Mouse (Mus musculus) limb, embryonic 11.5 days (tissue): ENCODE results near the gene Boc. TPM values are rescaled to one million over a fixed set of nuclear protein-coding genes. Genes with fewer than 3 reads are reported as not detected.

Experiments
- ATAC-seq: fragments of 200-750 bp; cut with Nextera tagmentation; 2 replicates; pipeline ENCODE4 v1.8.0; 2017; ENCODE audit warnings: low read depth; ENCODE audit not compliant: insufficient number of reproducible peaks, low FRiP score, low TSS enrichment
- DNase-seq: peaks from one replicate; pipeline ENCODE4 v3.0.0-alpha.2; 2015; ENCODE audit warnings: low spot score
- H3K27ac ChIP-seq: fragments of 300-500 bp; sonication (generic); replicated peaks from 2 replicates; pipeline ENCODE4 v1.5.1; 2014; ENCODE audit warnings: low read depth, mild to moderate bottlenecking, low read length
- H3K27me3 ChIP-seq: fragments of 300-500 bp; sonication (generic); 2 replicates; pipeline ENCODE4 v1.6.1; 2014; ENCODE audit warnings: mild to moderate bottlenecking, low read length, mixed read lengths; ENCODE audit not compliant: control insufficient read depth, insufficient read depth
- H3K36me3 ChIP-seq: fragments of 300-500 bp; sonication (generic); 2 replicates; pipeline ENCODE4 v1.6.1; 2014; ENCODE audit warnings: mild to moderate bottlenecking, low read length, moderate library complexity, mixed read lengths; ENCODE audit not compliant: control insufficient read depth, insufficient read depth
- H3K4me1 ChIP-seq: fragments of 300-500 bp; sonication (generic); 2 replicates; pipeline ENCODE4 v1.6.1; 2014; ENCODE audit warnings: low read length, mixed read lengths; ENCODE audit not compliant: control insufficient read depth, insufficient read depth
- H3K4me2 ChIP-seq: fragments of 300-500 bp; sonication (generic); 2 replicates; pipeline ENCODE4 v1.6.1; 2014; ENCODE audit warnings: low read depth, mild to moderate bottlenecking, moderate library complexity; ENCODE audit not compliant: severe bottlenecking
- H3K4me3 ChIP-seq: fragments of 300-500 bp; sonication (generic); 2 replicates; pipeline ENCODE4 v1.5.1; 2014; ENCODE audit warnings: low read depth, low read length
- H3K9ac ChIP-seq: fragments of 300-500 bp; sonication (generic); 2 replicates; pipeline ENCODE4 v1.6.1; 2014; ENCODE audit warnings: mild to moderate bottlenecking, low read length
- H3K9me3 ChIP-seq: fragments of 300-500 bp; sonication (generic); 2 replicates; pipeline ENCODE4 v1.6.1; 2016; ENCODE audit warnings: low read length; ENCODE audit not compliant: control insufficient read depth
- WGBS: fragments of 180-500 bp; shearing (Covaris S2); extraction: QIAGEN DNeasy Blood & Tissue Kit; methylation state at CpG from one replicate; pipeline ENCODE4 v1.1.7; 2014; 5-methylcytosine and 5-hydroxymethylcytosine counted together
- polyA plus RNA-seq: library from polyadenylated mRNA; unstranded; fragments of >200 nt; fragmentation: Nextera tagmentation; extraction: Ambion mirVana; gene quantifications from 2 replicates; pipeline ENCODE4 v1.2.1, GENCODE M21; 2014

The Boc gene
- polyA plus RNA-seq, 1 experiment from 2014 or later: 39.3 TPM

- H3K36me3 ChIP-seq: no peaks in the 10 kb centered on the region
- no peaks in the 10 kb centered on the region for H3K27me3 ChIP-seq
- ATAC-seq (peak; percentile 80), DNase-seq (peak; percentile 59)
- no peak overlapping the region for H3K9ac ChIP-seq
- peaks cover 5% of the 10 kb centered on the region; the same call in 1 of the 2 replicates for H3K4me1 ChIP-seq
- peak overlapping the region; percentile 81 for H3K27ac ChIP-seq
- WGBS: 12% methylated on average over 15 of the region's 15 CpGs
- 0 out of 2 replicates have a peak overlapping the region, but pooled peaks have one; percentile 2 for H3K4me3 ChIP-seq
- H3K9me3 ChIP-seq: no peaks in the 10 kb centered on the region
- peak overlapping the region; percentile 3; the same call in 1 of the 2 replicates for H3K4me2 ChIP-seq
These were observed 20.8 kb upstream of the Boc start for GRCm38 (mm10) chr16:44579421-44580024.

GRCm38 (mm10) chr16:44578551-44578950 lies 19.9 kb upstream of the Boc start:
- 85% methylated on average over 1 of the region's 1 CpGs for WGBS
- no peaks in the 10 kb centered on the region for H3K9me3 ChIP-seq
- no peak overlapping the region for H3K4me2 ChIP-seq
- no peak overlapping the region for H3K4me3 ChIP-seq
- no peak overlapping the region for H3K9ac ChIP-seq
- DNase-seq (no peak), ATAC-seq (no peak)
- H3K27me3 ChIP-seq: no peaks in the 10 kb centered on the region
- no peaks in the 10 kb centered on the region for H3K36me3 ChIP-seq
- peaks cover 5% of the 10 kb centered on the region; the same call in 1 of the 2 replicates for H3K4me1 ChIP-seq
- H3K27ac ChIP-seq: peak overlapping the region; percentile 50; the same call in 1 of the 2 replicates

GRCm38 (mm10) chr16:44568056-44568455 lies 9.4 kb upstream of the Boc start:
- ATAC-seq (no peak), DNase-seq (no peak)
- Histone ChIP-seq H3K4me3 (no peak overlapping the region), H3K9me3 (no peaks in the 10 kb centered on the region), H3K27me3 (no peaks in the 10 kb centered on the region), H3K4me1 (peaks cover 15% of the 10 kb centered on the region), H3K27ac (no peak overlapping the region), H3K36me3 (no peaks in the 10 kb centered on the region), H3K9ac (no peak overlapping the region), H3K4me2 (no peak overlapping the region)

GRCm38 (mm10) chr16:44565328-44566210 lies 6.9 kb upstream of the Boc start:
- no peak overlapping the region for H3K4me3 ChIP-seq
- WGBS: 36% methylated on average over 22 of the region's 22 CpGs
- H3K9ac ChIP-seq: no peak overlapping the region
- peak; percentile 82 for ATAC-seq
- peak overlapping the region; percentile 8; the same call in 1 of the 2 replicates for H3K27ac ChIP-seq
- no peaks in the 10 kb centered on the region for H3K27me3 ChIP-seq
- peak overlapping the region; percentile 28 for H3K4me2 ChIP-seq
- H3K9me3 ChIP-seq: no peaks in the 10 kb centered on the region
- no peaks in the 10 kb centered on the region for H3K36me3 ChIP-seq
- peak; percentile 43 for DNase-seq
- peaks cover 15% of the 10 kb centered on the region for H3K4me1 ChIP-seq

- Histone ChIP-seq H3K36me3 (no peaks in the 10 kb centered on the region), H3K27ac (no peak overlapping the region), H3K4me1 (peaks cover 15% of the 10 kb centered on the region), H3K4me3 (no peak overlapping the region), H3K4me2 (no peak overlapping the region), H3K9me3 (no peaks in the 10 kb centered on the region), H3K27me3 (no peaks in the 10 kb centered on the region), H3K9ac (no peak overlapping the region)
- ATAC-seq (no peak), DNase-seq (no peak)
- WGBS: 68% methylated on average over 8 of the region's 8 CpGs
These were observed 5.7 kb upstream of the Boc start for GRCm38 (mm10) chr16:44564359-44564758.

GRCm38 (mm10) chr16:44562061-44562460 lies 3.4 kb upstream of the Boc start:
- H3K36me3 ChIP-seq: no peaks in the 10 kb centered on the region
- H3K27ac ChIP-seq: no peak overlapping the region
- no peak for ATAC-seq
- H3K4me1 ChIP-seq: peaks cover 15% of the 10 kb centered on the region
- 87% methylated on average over 3 of the region's 3 CpGs for WGBS
- H3K9ac ChIP-seq: no peak overlapping the region
- H3K4me2 ChIP-seq: no peak overlapping the region
- no peaks in the 10 kb centered on the region for H3K27me3 ChIP-seq
- no peaks in the 10 kb centered on the region for H3K9me3 ChIP-seq
- DNase-seq: no peak
- no peak overlapping the region for H3K4me3 ChIP-seq

- WGBS: 13% methylated on average over 1 of the region's 1 CpGs
- Histone ChIP-seq H3K36me3 (no peaks in the 10 kb centered on the region), H3K9ac (no peak overlapping the region), H3K9me3 (no peaks in the 10 kb centered on the region), H3K27ac (no peak overlapping the region), H3K4me3 (no peak overlapping the region), H3K27me3 (no peaks in the 10 kb centered on the region), H3K4me2 (no peak overlapping the region), H3K4me1 (peaks cover 8% of the 10 kb centered on the region; the same call in 1 of the 2 replicates)
- DNase-seq: no peak
- ATAC-seq: no peak
These were observed 1.5 kb upstream of the Boc start for GRCm38 (mm10) chr16:44560214-44560613.

GRCm38 (mm10) chr16:44559330-44559695 lies 616 bp upstream of the Boc start:
- H3K36me3 ChIP-seq: no peaks in the 10 kb centered on the region
- no peak overlapping the region for H3K27ac ChIP-seq
- peak overlapping the region; percentile 17; the same call in 1 of the 2 replicates for H3K9ac ChIP-seq
- no peaks in the 10 kb centered on the region for H3K9me3 ChIP-seq
- ATAC-seq (no peak), DNase-seq (no peak)
- H3K4me1 ChIP-seq: peaks cover 7% of the 10 kb centered on the region
- no peaks in the 10 kb centered on the region for H3K27me3 ChIP-seq
- peak overlapping the region; percentile 98 for H3K4me3 ChIP-seq
- WGBS: 7% methylated on average over 5 of the region's 5 CpGs
- H3K4me2 ChIP-seq: peak overlapping the region; percentile 54
